Mouse (Mus musculus): ENCODE data around the gene Rer1. TPM values are rescaled to one million over a fixed set of nuclear protein-coding genes. Genes with fewer than 3 reads are reported as not detected.

Gene Rer1
- polyA plus RNA-seq (2017; shearing (Covaris generic)), result 125 TPM

DNA sequence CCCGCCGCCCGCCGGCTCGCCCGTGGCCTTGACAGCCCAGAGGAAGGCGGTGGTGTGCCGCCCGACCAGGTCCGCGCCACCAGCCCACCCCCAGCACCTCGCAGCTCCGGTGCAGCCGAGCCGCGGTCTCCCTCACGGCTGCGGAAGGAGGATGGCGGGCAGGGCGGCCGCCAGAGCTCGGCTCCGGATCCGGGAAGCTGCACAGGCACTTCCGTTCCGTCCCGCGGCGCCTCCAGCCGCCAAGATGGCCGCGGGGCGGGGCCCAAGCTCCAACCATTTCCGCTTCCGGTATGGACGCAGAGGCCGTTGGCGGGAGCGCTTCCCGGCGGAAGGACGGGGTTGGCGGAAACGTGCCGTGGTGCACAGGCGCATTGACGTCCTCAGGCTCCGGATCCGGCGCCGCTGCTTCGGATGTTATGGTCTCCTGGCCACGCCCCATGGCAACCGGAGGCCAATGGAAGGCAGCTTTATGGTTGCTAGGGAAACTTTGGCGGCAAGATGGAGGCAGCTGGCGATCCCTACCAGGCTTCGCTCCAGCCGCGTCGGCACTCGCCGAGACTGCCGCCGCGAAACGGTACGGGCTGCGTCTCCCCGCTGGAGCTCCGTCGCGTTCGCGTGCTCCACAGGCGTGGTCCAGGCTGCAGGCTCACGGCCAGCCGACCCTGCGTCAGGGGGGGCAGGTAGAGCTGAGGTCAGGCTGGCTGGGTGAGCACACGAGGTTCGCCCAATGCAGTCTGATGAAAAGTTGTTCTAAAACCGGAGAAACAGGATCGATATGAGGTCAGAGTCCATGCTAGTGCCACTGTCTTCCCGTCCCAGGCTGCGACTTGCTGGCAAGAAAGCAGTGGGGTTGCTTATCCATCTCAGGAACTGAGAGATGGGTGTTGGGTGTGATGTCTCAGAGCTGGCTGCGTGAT, at the start of gene Rer1, which contains the start of gene Morn1:
Gene Rer1 (minus strand): TSS at position 275 of the 917 bp plus-strand sequence.
Gene Morn1 (plus strand): TSS at position 470 of the 917 bp plus-strand sequence.

GRCm38 (mm10) chr4:155066834-155067522, 19.2 kb downstream of the Rer1 start, which contains the start of gene Pex10:
Gene Pex10 (plus strand): TSS chr4:155067016.

GRCm38 (mm10) chr4:155056724-155057123, 29.5 kb downstream of the Rer1 start, which contains the start of gene Plch2:
Gene Plch2 (minus strand): TSS chr4:155056784.

Other genes starting within 250 kb of the Rer1 start
- not detected for gene Ttc34, start 248.9 kb downstream of the Rer1 start, polyA plus RNA-seq (2017; shearing (Covaris generic))
- not detected for gene Mmel1, start 216.8 kb downstream of the Rer1 start, polyA plus RNA-seq (2017; shearing (Covaris generic))
- 7.6 TPM for gene Fam213b, start 187.2 kb downstream of the Rer1 start, polyA plus RNA-seq (2017; shearing (Covaris generic))
- 8.3 TPM for gene Tnfrsf14, start 157.8 kb downstream of the Rer1 start, polyA plus RNA-seq (2017; shearing (Covaris generic))
- gene Hes5, start 125.5 kb downstream of the Rer1 start, polyA plus RNA-seq (2017; shearing (Covaris generic)), result 0.40 TPM
- gene Pank4, start 122.3 kb downstream of the Rer1 start, polyA plus RNA-seq (2017; shearing (Covaris generic)), result 52.9 TPM
- not detected for gene Plch2, start 29.6 kb downstream of the Rer1 start, polyA plus RNA-seq (2017; shearing (Covaris generic))
- gene Pex10, start 19.4 kb downstream of the Rer1 start, polyA plus RNA-seq (2017; shearing (Covaris generic)), result 6.1 TPM
- gene Morn1, start 195 bp upstream of the Rer1 start, polyA plus RNA-seq (2017; shearing (Covaris generic)), result 3.0 TPM
- gene Ski, start 136.2 kb upstream of the Rer1 start, polyA plus RNA-seq (2017; shearing (Covaris generic)), result 136 TPM
- 51.6 TPM for gene Faap20, start 163.4 kb upstream of the Rer1 start, polyA plus RNA-seq (2017; shearing (Covaris generic))

Measured in effector memory CD4-positive, alpha-beta T cell, adult 5 months (primary cell).